Mouse (Mus musculus): ENCODE data around the gene Gm5134. TPM values are rescaled to one million over a fixed set of nuclear protein-coding genes. Genes with fewer than 3 reads are reported as not detected.

Gm5134 gene
- total RNA-seq, 4 experiments from 2014 or later = 0.17 to 0.20 TPM; not detected in 2

DNA sequence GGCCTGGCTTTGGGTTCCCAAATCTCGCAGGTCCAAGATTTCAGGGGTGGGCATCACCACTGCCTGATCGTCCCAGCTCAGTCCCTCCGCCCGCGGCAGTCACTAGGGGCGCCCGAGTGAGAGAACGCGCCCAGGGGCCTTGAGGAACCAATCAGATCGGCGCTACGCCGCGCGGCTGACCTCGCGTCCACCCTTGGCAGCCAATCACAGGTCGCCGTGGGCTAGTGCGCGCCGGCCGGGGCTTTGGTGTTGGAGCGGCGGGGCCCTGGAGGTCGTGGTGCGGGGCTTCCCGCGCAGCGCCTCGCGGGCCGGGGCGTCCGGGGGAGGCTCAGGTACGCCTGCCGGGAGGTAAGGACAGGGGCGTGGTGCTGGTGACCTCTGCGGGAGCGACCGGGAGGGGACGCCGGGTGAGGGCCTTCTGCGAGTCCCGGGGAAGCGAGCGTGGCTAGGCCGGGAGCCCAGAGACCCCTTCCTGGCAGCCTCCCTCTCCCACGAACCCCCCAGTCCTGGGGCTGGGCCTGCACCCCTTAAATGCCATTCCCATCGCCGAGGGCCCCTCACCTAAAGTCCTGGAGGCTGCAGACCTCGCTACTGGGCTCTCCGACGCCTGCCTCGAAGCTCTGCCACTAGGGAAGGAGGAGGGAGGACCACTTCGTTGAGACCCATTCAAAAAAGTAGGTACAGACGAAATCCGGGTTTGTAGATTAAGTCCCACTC lies 78.2 kb downstream of the Gm5134 start, which contains the start of gene Zfp280b:
Gene Zfp280b (plus strand): TSS at position 249 of the 717 bp plus-strand sequence.
- peak; percentile 90 to 94 for DNase-seq (ENCODE audit: low spot score in 2 of 2)

DNA sequence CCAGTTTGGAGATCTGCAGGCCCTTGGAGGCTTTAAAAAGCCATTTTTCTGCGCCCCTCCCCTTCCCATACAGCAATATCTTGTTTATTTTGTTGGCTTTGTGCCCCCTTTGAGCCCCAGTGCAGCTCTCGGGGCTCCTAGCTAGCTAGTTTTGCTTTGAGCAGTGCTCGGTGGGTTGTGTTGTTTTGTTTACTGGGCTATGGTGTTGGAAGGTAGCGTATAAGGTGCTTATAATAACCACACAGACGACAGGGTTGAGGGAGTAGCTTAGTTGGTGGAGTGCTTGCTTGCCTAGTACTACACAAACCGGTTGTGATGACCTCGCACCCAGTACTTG lies 78.8 kb downstream of the Gm5134 start:
- no peak for DNase-seq (ENCODE audit: low spot score in 2 of 2)

DNA sequence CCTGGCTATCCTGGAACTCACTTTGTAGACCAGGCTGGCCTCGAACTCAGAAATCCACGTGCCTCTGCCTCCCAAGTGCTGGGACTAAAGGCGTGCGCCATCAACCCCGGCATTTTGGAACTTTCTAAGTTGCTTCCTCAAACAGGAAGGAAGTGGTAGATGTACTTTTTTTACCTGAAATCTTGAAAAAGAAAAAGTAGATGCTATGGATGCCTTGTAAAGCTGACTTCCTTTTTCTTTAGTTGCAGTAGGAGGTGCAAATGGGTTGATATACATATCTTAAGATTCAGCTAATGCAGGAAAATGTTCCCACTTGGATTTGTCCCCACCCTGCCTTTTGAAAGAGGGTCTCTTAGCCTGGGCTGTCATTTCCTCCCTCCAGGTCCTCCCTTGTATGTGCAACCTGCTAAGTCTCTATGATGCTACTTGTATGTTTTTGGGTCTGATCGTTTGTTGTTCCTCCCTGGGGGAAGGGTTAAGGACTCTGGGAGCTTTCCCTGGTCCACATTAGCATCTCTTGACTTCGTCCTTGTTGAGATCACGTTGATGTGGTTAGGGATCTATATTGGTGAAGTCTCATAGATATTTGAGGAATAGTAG lies 79.8 kb downstream of the Gm5134 start:
- no peak for DNase-seq (ENCODE audit: low spot score in 2 of 2)

DNA sequence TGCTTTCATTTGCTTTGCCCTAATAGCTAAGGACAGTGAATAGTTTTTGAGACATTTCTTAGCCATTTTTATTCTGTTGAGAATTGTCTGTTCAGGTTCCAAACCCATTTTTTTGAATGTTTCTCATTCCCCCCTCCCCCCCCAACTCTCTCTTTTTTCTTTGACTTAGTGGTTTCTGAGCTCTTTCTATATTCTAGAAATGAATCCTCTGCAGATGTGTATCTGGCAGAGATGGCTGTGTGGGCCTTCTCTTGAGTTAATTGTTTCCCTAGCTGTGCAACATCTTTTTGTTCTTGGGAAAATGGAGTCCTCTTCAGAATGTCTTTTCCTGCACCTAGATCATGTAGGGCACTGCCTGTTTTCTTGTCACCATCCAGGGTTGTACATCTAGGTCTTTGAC lies 81.0 kb downstream of the Gm5134 start:
- DNase-seq (ENCODE audit: low spot score in 2 of 2) = no peak

DNA sequence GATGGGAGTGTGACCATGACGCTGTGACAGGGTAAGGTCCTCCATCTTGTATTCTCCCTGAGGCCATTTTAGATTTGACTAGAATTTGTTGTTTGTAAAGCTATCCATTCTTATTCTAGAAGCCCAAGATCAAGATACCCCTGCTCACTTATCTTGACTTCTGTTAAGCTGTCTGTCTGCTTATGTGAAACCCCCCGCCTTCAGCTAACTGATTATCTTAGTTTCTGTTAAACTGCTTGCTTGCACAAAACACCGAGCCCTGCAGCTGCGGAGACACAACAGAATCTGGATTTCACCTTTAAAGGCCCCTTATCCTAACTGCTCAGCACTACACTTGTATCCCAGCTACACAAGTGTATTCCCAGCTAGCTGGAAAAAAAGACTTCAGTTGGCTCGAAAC lies 82.6 kb downstream of the Gm5134 start:
- no peak for DNase-seq (ENCODE audit: low spot score in 2 of 2)

DNA sequence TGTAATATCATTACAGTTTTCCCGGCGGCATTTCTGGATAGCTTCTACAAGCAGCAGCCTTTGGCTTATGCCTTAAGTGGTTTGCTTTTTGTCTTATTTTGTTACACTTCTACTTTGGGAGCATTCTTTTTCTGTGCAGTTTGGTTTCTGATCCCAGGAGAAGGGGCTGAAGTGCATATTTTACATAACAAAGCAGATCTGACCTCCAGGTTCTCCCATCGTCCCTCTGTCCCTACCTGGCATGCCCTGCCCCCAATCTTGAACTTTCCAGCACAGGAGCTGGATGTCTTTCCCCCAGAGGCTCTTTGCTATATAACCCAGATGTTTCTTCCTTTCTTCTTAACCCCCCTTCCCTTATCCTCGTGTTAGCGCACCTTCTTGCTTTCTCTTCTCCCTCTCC lies 91.0 kb downstream of the Gm5134 start:
- DNase-seq (ENCODE audit: low spot score in 2 of 2) = no peak

DNA sequence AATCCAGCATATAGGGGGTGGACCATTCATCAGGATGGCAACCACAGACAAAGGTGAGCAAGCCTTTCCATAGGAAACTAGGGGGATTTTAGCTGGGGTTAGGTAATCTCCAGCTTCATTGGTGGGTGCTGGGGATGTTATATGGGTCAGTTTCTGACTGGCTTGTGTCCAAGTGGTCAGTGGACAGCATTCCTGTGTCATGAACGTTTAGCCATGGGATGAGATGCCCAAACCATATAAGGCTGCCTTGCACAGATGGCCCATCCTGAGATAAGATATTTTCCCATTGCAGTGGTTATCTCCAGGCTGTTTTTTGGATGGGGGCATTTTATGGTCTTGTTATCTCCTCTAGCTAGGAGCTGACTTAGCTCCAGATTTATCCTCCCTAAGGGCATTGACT lies 92.4 kb downstream of the Gm5134 start:
- no peak for DNase-seq (ENCODE audit: low spot score in 2 of 2)

DNA sequence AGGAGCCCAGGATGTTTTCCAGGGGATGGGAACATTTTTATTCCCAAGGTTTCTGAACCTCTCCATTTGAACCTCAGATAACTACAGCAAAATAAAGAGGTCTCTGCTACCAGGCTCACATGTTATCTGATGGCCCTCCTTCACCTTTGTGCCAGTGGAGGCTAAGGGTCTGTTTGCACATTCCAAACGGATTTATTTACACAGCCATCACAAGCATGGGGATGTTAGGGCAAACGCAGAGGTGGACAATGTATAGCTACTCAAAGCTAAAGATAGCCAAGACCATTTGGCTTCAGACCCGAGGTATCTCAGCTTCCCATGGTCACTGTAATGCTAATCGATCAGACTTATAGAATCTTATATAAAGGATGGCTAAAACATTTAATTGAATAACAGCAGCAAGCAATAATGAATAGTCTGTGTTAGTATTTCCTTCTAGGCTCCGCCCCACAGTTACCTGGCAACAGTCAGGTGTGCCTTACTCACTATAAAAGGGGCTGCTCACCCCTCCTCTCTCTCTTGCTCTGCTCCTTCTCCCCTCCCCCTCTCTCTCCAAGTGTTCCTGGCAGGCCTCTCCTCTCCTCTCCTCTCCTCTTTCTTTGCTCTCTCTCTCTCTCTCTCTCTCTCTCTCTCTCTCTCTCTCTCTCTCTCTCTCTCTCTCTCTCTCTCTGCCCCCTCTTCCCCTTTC lies 93.0 kb downstream of the Gm5134 start:
- DNase-seq (ENCODE audit: low spot score in 2 of 2) = no peak

DNA sequence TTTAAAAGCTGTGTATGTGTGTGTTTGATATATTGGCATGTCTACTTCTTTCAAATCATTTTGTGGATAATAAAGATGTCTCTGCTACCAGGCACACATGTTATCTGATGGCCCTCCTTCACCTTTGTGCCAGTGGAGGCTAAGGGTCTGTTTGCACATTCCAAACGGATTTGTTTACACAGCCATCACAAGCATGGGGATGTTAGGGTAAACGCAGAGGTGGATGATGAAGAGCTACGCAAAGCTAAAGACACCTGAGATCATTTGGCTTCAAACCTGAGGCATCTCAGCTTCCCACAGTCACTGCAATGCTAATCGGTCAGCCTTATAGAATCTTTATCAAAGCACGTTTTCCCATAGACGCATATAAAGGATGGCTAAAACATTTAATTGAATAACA lies 94.7 kb downstream of the Gm5134 start:
- no peak for DNase-seq (ENCODE audit: low spot score in 2 of 2)

DNA sequence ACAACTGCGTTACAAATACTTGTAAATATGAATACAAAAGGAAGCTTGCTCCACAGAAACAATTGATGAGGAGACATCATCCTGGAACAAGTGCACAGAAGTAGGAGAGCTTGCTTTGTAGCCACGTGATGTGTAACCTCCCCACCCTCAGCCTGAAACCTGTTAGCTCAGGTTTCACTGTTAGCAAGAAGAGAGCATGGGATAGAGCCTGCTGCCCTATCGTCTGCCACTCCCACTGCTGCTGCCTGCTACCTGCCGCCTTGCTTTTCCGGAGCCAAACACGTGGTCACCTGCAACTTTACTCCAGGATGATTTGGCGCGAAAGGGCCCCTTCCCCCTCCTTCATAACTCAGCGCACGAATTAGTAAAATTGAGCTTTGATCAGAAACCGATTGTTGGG lies 97.5 kb downstream of the Gm5134 start:
- DNase-seq (ENCODE audit: low spot score in 2 of 2) = no peak

Small RNA genes within 50 kb of the gene (microRNA-seq; reads per million reads assigned to microRNA genes)
- gene Mir6409 = 0 reads per million in 2 experiments

Other genes starting within 250 kb of the Gm5134 start
- 10 to 100 TPM; 64.2 to 89.7 (median 67.1) TPM for gene Cabin1, start 190.2 kb upstream of the Gm5134 start, total RNA-seq (2022)
- 10 to 100 TPM; 39.9 to 46.0 (median 44.1) TPM for gene Ddt, start 181.1 kb upstream of the Gm5134 start, total RNA-seq (2022)
- not detected for gene Gm20441, start 173.6 kb upstream of the Gm5134 start, total RNA-seq (2022)
- gene Gstt3, start 173.1 kb upstream of the Gm5134 start, total RNA-seq (2022) = 1 to 10 TPM; 2.0 to 7.7 (median 4.3) TPM
- gene Gstt1, start 155.9 kb upstream of the Gm5134 start, total RNA-seq (2022) = 10 to 100 TPM; 10.0 to 15.8 (median 12.8) TPM
- under 1 TPM in 1 of 4 experiments, not detected in 3; 0.35 TPM for gene Gstt4, start 132.0 kb upstream of the Gm5134 start, total RNA-seq (2022)
- 1 to 10 TPM; 5.1 to 6.8 (median 5.7) TPM for gene Gstt2, start 117.1 kb upstream of the Gm5134 start, total RNA-seq (2022)
- 100 to 1,000 TPM; 442 to 478 (median 462) TPM for gene Mif, start 94.3 kb upstream of the Gm5134 start, total RNA-seq (2022)
- gene Derl3, start 61.1 kb upstream of the Gm5134 start, total RNA-seq (2022) = 1 to 10 TPM; 1.3 to 6.8 (median 4.4) TPM
- gene Smarcb1, start 32.9 kb upstream of the Gm5134 start, total RNA-seq (2022) = 10 to 100 TPM; 80.7 to 83.2 (median 82.5) TPM
- gene Chchd10, start 21.4 kb upstream of the Gm5134 start, total RNA-seq (2022) = 100 to 1,000 TPM; 299 to 345 (median 314) TPM
- 1 to 10 TPM; 1.7 to 2.6 (median 1.8) TPM for gene Mmp11, start 18.0 kb upstream of the Gm5134 start, total RNA-seq (2022)
- under 1 TPM in 2 of 4 experiments, not detected in 2; 0.51 to 0.70 TPM for gene Gm867, start 13.8 kb upstream of the Gm5134 start, total RNA-seq (2022)
- gene Vpreb3, start 11.5 kb upstream of the Gm5134 start, total RNA-seq (2022) = not detected
- 10 to 100 TPM; 13.3 to 18.0 (median 16.6) TPM for gene Zfp280b, start 78.1 kb downstream of the Gm5134 start, total RNA-seq (2022)
- gene Slc5a4b, start 156.4 kb downstream of the Gm5134 start, total RNA-seq (2022) = not detected
- gene Slc5a4a, start 192.9 kb downstream of the Gm5134 start, total RNA-seq (2022) = not detected

Measured in layer of hippocampus, adult 8-10 months (tissue).